Mouse (Mus musculus): ENCODE measurements around the gene Otof.

Gene Otof

GRCm38 (mm10) chr5:30341601-30342365 lies 119.9 kb downstream of the Otof start:
- DNase-seq (ENCODE audit: low read depth, low spot score) = no peak

DNA sequence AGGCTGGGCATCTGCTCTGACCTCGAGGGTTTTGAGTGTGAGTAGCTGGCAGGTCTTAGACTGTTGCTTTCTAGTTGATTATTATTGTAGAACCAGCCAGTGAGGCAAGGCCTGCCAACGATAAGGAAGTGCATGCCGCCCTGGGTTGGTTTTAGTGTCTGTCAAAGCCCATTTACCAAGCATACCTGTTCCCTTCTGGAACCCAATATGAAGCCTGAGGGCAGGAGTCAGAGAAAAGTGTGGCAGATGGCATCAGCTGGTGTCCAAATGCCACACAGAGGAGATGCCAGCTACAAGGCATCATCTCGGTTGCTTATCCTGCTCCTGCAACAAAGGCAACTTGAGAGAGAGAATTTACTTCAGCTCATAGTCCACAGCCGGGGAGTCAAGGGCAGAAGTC lies 120.9 kb downstream of the Otof start:
- no peak for DNase-seq (ENCODE audit: low read depth, low spot score)
